Mouse (Mus musculus) small intestine, adult 2 months (tissue): ENCODE measurements around the gene Magee2.
"Not testable (repeated sequence)": the region's sequence is repeated elsewhere in the genome, so short reads cannot be mapped to it uniquely, and the experiment has no call there.

Source experiments
- CTCF ChIP-seq: fragments of 200-500 bp; IDR thresholded peaks from 2 replicates; pipeline ENCODE4 v1.5.1; 2012; ENCODE audit warnings: low read depth, mild to moderate bottlenecking, control low read depth, inconsistent platforms, low read length, moderate library complexity, mixed read lengths; ENCODE audit not compliant: insufficient replicate concordance, insufficient read length; ENCODE audit errors: extremely low read depth
- POLR2A ChIP-seq: fragments of 200-500 bp; IDR thresholded peaks from 2 replicates; pipeline ENCODE4 v1.6.1; 2012; ENCODE audit warnings: low read depth, mild to moderate bottlenecking, control low read depth, inconsistent platforms, low read length, moderate library complexity

DNA sequence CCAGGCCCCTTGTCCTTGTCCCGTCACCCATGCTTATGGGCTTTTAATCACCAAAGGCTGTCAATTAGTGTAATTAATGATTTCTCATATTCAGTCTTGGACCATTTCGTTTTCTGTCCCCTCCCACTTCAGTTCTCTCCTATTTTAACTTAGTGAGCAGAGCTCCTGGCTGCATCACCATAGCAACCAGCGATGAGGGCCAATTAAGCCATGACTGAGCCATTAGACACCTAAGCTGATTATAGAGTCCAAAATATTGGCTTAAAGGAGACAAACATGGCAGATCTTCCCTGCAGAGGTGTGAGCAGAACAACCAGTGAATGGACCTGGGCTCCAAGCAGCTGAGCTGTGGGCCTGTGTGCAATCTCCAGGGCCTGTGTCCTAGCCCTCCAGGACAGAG is 40.1 kb downstream of the Magee2 start:
- TF ChIP-seq POLR2A, CTCF: not testable (repeated sequence)
